20 mouse cellular contexts compared by ENCODE assay signal in genomic region chr5:129993374-129993773, GRCm38 (mm10).
"Had no signal": no experiment of that assay in that cellular context is flagged by ENCODE, and none has a peak within 500 bp of the region (broad histone marks: within the 10 kb centered on the region; RNA-seq: fewer than 3 reads in every experiment).

No protein-coding gene starts in this region.

- H3K27ac ChIP-seq: kidney, postnatal 0 days; left cerebral cortex, adult 2 months; lung, embryonic 15.5 days; midbrain, embryonic 10.5 days; midbrain, embryonic 13.5 days; stomach, embryonic 15.5 days had no signal

- H3K9ac ChIP-seq: lung, embryonic 15.5 days; midbrain, embryonic 13.5 days; stomach, embryonic 15.5 days had no signal

- H3K4me3 ChIP-seq: left cerebral cortex, adult 2 months; lung, embryonic 15.5 days; megakaryocyte, embryonic 14.5 days; midbrain, embryonic 10.5 days; midbrain, embryonic 13.5 days; stomach, embryonic 15.5 days had no signal

- H3K4me1 ChIP-seq: lung, embryonic 15.5 days; midbrain, embryonic 10.5 days; midbrain, embryonic 13.5 days; stomach, embryonic 15.5 days had no signal

- H3K9me3 ChIP-seq: lung, embryonic 15.5 days; megakaryocyte, embryonic 14.5 days; midbrain, embryonic 10.5 days; midbrain, embryonic 13.5 days; stomach, embryonic 15.5 days had no signal

- ATAC-seq: inflammation-experienced regulatory T-cells, adult 6 months; intestine, embryonic 16.5 days; midbrain, embryonic 13.5 days had no signal

- H3K4me2 ChIP-seq: lung, embryonic 15.5 days; midbrain, embryonic 13.5 days; stomach, embryonic 15.5 days had no signal

- DNase-seq: kidney, adult 18-20 months; kidney, adult 9 months; kidney, postnatal 36 days; layer of hippocampus, postnatal 36 days; lung, adult 18-20 months; lung, postnatal 10 days; lung, postnatal 36 days; right cerebral cortex, adult 18-20 months; right cerebral cortex, postnatal 14 days; right cerebral cortex, postnatal 4 days; thymus, postnatal 36 days had no signal

- H3K27me3 ChIP-seq: lung, embryonic 15.5 days; megakaryocyte, embryonic 14.5 days; midbrain, embryonic 13.5 days; stomach, embryonic 15.5 days had no signal
